Mouse (Mus musculus) adrenal gland, adult 18-20 months (tissue): ENCODE results near the gene Cpa5. TPM values are rescaled to one million over a fixed set of nuclear protein-coding genes. Genes with fewer than 3 reads are reported as not detected.

ENCODE experiments used
- DNase-seq, 2 experiments: peaks; one replicate each; pipeline ENCODE4 v3.0.0; 2021 to 2022; ENCODE audit warnings: low spot score in 2 of 2
- total RNA-seq, 2 experiments: library from RNA; stranded (reverse); gene quantifications; 1 replicate in 1 of 2; 2 replicates in 1 of 2; pipeline ENCODE4 v1.2.3; 2021

The Cpa5 gene
- total RNA-seq, 2 experiments from 2014 or later: not detected

DNA sequence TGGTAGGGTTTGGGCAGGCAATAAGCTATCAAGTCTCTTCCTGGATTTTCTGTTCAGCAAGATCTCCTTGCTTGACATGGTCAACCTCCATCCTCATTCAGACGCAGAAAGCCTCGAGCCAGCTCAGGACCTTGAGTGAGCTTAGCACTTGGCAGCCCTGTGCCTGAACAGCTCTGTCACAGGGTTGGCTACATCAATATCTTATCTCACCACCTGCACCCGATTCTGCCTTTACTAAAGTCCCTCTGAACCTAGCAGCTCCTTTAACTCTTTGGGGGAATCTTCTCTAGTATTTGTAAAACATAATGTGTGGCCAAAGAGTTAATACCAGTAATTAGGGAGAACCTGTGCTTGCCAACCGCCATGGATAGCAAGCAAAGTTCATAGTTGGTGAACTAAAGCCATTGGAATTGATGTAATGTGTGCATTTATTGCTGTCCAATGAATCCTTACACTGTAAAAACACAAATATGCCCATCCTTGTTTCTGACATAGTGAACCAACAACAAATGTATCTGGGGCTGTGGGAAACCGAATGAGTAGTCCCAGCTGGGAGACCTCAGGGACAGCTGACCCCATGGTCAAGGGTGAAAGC lies 28.0 kb downstream of the Cpa5 start, which contains the start of gene Cpa1:
Cpa1 (plus strand) TSS at position 545 of the 595 bp plus-strand sequence.
- no peak for DNase-seq

DNA sequence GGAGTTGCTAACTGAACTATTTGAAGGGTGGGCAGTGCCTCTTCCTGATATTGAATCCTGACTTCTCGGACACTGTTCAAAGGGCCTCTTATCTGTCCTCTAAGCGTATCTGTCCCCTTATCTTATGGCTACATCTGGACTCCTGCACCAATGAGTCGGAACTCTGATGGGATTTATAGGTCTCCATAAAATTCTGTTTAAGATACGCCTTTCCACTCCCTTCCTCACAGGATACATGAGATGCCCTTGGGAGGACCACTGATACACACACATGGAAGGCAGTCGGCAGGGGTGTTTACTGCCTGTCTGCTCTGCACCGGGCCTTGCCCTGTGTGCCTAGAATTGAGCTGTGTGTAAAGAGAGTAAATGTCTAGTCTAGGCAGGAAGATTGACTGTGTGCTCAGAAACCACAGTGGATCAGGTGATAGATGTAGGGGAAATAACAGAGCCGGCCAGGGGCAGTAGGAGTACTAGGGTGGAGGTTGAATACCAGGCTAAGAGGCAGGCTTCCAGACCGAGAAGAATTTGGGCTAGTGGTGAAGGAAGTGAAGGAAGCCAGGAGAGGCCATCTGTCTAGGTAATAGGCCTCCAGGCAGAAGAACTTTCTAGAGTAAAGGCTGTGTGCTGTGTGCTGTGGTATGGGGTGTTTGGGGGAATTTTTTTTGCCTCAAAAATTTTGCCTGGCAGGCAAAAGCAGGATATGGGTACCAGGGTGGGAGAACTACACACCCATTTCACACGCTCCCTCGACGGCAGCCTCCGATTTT lies 33.1 kb downstream of the Cpa5 start:
- no peak for DNase-seq

DNA sequence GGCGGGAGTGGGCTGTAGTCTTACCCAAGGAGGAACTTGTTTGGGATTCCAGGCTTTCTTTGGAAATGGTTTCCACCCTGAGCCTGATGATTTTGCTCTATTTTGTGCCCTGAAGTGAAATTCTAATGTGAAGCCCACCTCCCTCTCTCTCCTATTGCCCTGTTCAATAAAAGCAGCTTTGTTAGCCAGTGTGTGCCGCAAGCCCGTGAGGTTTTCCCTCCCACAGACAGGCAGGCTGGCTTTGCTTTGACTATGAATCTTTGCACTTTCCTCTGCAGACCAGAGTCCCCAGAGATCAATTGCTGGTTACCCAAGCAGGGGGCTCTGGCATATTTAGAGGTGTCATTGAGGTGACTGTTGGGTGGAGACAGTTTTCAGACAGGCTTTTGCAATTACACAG lies 33.7 kb downstream of the Cpa5 start:
- no peak for DNase-seq

DNA sequence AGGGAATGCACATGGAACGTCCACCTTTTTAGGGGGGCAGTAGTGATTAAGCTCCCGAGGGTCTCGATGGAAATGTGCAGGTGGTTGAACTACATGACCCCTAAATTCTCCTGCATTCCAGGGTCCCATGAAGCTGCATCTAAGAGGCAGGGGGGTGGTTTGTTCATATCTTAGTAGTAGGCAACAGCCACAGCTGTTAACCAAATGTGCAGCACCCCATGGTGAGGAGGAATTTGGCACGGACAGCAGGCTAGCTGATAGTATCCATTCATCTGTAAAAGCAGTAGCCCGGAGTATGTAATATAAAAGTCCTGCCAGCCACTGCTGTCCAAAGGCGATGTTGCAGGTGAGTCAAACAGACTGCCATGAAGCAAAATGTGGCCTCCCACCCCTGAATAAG lies 34.6 kb downstream of the Cpa5 start:
- DNase-seq: no peak

DNA sequence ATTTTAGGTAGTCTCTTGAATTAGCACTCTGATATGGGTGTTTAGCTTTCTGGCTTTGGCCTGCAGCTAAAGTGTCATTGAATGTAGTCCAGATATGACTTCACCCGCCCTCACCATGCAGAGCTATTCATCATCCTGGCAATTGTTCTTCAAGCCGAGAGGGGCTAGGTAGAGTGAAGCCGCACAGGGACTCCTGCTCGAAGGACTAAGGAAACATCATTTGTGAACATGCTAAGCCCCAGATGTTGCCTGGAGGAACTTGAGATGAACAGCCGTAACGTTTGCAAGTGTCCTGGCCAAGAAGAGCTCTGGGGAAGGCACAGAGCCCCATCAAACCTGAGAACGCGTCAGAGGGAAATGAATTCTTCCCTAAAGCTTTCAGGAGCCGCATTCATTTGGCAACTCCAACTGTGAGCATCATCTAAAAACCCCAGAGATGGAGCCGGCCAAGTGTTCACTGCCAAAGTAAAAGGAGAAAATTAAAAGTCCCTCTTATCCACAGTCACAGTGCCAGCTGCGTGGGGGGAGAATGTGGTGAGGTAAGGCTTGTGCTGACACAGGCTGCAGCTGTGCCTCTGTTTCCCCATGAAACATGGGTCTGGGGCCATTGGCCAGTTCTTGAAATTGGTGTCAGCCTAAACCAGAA lies 39.0 kb downstream of the Cpa5 start:
- peak in 1 of 2 experiments; percentile 19 for DNase-seq

DNA sequence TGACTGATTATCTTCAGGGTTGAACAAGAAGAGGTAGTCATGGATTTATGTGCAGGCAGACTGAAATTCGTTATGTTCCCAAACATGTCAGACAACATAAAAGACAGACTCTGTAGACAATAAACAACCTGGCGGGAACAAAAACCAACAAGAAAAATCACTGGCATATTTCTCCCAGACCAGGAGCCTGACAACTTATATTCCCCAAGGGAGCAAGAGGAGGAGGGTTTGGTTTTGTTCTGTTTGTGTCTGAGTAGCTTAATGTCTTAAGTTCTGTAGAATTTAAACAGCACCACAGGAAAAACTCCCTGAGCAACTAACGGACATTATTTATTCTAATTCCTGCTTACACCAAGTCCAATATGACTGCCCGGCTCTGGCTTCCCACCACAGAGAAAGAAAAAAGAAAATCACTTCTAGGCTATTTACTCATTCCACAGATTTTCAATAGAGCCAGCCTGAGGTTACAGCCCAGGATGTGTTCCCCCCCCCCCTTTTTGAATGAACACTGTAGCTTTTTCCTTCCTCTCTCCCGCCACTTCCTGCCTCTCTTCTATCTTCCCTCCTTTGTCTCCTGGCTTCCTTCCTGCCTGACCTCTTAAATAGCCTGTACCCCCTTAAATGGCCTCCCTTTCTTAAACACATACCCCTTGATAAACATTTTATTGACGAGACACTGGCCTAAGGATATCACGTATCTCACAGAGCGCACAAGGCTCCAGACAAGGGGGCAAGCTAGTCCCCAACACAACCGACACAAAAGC lies 41.8 kb downstream of the Cpa5 start:
- no peak for DNase-seq

DNA sequence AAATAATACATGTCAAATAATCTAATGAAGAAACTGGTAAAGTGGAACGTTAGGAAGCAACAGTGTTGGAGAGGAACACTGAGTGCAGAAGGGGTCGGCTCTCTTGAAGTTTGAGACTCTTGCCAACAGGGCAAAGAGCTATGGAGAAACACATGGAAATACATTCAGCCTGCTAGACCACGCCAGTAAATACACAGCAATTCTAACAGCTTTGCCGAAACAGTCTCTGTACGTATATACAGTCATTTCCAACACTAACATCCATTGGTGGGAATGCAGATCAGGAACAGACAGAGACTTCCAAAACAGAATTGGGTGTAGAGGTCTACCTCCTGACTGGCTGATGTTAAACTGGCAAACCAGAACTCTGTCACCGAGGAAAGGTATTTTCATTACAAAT lies 42.7 kb downstream of the Cpa5 start:
- no peak for DNase-seq

DNA sequence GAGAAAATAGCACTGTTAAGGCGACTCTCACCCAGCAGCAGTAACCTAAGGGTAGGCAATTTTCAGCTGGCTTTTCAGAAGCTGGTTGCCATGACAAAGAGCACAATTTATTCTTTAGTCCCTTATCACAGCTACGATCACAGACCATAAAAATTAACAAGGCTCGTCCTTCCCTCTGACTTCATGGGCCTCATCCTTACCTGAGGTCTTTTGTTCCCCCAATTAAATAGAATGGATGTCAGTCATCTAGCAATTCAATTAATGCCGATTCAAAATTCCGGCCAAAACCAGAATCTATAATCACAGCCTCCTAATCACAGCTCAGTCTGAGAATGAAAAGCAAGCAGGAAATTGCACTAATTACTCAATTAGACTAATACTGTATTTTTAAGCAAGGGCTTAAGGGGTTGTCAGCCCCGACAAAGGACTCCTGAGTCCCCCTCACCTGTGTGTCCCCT lies 43.6 kb downstream of the Cpa5 start:
- no peak for DNase-seq

DNA sequence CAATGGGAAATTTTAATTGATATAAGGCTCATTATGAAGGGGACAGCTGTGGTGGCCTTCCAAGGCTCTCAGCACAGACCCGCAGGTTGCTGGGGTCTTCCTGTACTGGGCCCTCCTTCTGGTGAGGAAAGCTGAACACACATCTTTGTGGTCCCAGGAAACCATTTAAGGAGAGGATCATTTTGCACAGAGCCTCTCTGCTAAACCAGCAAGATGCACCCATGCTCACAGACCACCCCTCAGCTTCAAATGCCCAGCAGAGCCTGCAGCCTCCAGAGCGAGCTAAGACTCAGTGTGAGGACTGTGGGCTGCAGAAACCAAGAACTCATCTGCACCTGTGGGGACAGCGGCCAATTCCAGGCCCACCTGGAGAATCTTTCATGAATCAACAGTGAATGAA lies 44.1 kb downstream of the Cpa5 start:
- no peak for DNase-seq

DNA sequence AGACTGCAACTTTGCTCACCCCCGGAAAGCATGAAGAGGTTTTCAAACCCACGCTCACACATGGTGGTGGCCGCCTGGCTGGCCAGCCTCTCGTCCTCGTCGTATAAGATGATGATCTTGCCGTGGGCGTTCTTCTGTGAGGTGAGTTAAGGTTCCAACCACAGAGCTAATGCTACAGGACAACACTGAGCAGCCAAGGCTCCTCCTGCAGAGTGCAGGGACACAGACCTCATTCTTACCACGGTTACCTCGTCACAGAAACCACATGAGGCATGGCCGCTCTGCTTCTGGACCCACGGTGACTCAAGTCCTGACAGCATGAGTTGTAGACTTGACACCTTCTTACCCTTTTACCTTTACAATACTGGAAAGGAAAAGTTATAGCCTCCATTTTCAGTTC lies 46.5 kb downstream of the Cpa5 start:
- no peak for DNase-seq

DNA sequence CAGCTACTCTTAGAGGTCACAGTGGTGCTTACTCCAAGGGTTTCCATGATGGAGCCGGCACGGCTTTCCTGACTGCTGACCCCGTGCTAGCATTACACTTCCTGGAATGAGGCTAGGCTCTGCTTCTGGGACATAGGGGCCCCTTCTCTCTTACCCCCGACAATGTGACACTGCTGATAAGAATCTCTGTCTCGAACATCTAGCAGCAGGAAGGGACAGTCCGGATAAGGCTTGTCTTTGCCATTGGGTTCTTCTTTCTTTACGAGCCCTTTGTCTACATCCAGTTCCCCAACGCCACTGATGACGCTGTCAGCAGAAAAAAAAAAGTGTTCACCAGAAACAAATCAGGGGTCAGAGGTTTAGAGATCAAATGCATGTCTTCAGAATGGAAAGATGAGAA lies 47.8 kb downstream of the Cpa5 start:
- DNase-seq: no peak

DNA sequence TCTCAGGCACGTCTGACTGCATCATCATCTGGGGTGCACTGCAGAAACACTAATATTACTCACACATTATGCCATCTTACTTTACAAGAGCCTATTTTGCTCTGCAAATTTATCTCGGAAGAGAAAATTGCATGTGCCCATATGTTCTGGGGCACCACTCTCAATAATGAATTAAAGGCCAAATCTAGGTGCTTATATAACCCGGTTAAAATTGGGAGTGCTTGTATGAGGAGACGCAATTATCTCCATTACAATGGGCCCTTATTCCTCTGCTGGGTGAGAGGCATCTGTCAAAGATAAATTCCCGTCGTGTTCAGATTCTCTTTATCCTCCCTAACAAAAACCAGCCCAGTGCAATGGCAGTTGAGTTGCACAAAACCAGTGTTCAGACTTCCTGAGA lies 54.0 kb downstream of the Cpa5 start:
- no peak for DNase-seq

DNA sequence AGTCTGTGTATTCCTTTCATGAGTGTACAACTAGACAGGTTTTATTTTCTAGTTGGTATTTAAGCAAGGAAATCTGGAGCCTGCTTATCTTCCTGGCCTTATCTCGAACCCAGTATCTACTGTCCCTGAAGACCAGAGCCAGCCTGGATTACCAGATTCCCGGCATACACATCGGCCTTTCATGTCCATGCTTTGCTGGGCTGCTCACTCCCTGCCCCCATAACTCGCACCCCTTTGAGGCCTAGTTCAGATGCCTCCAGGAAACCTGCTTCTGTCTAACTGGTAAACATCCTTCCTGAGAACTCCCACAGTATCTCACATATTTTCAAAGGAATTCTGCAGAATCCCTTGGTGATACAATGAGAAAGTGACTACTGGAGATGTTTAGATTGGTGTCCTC lies 54.5 kb downstream of the Cpa5 start:
- DNase-seq: no peak

DNA sequence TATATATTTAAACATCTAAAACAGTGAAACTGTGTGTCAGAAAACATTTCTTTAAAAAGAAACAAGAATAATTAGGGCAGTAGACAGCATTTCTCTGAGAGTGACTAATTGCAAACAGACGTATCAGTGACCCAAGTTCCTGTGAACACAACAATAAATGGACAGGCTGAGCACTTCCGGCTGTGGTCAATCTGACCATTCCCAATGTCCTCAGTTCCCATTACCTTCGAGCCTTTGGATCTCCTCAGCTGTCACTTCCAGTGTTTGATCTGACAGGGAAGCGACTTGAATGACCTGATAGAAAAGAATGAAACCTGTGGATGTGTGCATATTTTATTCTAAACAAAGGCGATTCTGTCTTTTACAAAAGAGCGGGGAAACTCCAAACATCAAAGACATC lies 55.2 kb downstream of the Cpa5 start:
- no peak for DNase-seq

DNA sequence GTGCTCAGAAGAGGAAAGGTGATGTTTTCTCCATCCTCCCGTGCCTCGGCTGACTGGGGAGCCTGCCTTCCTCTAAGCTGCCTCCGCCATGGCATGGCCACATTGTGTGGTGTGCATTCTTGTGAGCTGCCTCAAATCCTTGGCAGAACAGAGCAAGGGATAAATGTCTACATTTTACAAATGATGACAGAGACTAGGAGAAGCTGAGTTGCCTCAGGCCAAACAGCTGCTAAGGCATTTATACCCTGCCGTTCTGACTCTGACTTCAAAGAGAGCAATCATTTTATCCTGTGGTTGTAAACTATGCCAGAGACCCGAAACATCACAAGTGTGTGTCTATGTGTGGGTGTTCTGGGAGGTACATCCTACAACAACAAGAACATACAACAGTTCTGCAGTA lies 56.8 kb downstream of the Cpa5 start:
- no peak for DNase-seq

DNA sequence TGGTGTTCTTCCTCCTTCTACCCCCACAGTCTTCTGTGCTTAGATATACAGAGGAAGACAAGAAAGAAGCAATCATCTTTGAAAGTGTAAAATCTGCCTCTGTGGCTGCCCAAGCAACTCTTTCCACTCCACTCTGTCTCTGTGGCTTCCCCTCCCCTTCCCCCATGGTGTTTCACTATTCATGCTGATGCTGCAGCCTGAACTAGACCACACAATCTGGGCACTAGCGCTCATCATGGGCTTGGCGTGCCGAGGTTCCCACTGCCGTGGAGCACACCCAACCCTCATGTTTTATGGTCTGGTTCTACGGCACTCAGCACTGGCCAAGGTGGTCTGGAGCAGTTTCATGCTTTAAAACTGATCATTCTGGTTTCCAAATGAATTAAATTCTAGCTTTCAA lies 60.9 kb downstream of the Cpa5 start:
- no peak for DNase-seq

DNA sequence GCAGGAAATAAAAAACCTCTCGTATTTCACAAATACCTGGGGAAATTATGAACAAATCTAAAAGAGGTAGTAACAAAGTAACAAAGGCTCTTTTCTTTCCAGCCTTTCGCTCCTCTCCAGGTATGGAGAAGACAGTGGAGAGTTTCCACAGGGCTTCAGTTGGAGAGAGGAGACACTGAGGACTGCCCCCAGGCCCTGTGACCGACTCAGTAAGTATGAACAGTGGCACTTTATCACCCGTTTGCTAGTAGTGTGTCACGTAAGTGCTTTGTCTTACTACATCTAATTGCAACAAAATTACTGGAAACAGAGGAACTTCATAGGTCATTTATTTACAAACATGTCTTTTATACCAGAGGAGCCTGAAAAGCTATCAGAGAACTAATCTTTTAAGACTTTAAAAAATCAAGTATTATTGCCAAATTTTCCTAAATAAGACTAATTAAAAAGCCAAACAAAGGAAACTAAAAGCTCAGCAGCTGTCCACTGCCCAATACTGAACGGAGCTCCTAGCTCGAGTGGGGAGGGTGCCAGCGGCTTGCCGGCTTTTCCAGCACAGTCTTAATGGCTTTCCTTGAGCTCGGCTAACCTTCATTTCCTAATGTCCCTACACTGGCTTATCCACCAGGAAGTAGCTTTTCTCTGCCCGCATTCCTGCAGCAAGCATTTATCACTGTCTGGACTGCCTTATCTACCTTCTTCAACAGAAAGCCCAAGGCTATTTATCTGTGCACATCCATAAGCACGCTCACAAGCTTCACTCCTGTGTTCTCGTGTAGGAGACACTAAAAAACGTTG lies 63.2 kb downstream of the Cpa5 start:
- DNase-seq: peak in 1 of 2 experiments; percentile 26

DNA sequence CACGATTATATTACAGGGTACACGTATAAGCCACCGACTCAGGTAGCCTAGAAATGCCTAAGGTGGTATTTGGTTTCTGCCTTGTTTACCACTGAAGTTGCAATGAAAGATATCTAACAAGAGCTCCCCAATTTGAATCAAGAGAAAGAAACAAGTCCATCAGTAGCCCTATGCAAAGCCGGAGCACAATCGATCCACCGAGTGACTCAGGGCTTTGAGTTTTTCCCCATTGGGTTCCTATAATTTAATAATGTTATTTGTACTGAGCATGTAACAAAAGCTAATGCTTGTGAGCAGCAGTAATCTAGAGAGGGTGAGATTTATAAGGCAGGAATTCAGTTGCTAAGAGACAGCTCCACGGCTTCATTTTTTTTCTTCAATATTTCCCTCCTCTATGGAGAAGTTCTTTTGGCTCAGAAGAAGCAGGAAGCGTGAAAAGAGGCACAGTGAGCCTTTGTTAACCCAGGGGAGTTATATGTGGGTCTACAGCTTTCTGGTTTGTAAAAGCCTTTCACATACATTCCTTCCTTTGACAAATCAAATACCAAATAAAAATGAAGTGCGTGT lies 64.0 kb downstream of the Cpa5 start:
- no peak for DNase-seq

DNA sequence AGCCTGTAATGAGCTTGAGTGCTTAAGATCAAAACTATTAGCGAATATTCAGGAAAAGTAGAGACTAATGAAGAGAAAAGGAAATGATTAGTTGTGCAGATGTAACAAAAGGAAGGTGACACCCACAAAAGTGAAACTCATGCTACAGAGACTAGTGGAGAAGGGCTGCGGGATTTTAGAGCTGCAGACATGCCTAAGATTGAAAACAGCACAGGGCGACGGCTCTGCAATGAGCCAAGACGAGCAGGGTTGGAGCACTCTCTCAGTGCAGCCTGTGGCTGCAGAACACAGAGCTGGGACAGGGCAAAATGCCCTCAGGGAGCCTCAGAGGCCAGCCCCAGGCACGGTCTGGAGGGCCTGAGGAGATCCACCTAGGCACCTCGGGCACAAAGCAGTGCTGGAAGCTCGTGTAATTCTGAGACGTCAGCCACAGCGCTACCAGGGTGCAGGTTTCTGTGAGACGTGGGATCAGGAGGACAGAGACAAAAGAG lies 64.5 kb downstream of the Cpa5 start:
- peak in 1 of 2 experiments; percentile 32 for DNase-seq

DNA sequence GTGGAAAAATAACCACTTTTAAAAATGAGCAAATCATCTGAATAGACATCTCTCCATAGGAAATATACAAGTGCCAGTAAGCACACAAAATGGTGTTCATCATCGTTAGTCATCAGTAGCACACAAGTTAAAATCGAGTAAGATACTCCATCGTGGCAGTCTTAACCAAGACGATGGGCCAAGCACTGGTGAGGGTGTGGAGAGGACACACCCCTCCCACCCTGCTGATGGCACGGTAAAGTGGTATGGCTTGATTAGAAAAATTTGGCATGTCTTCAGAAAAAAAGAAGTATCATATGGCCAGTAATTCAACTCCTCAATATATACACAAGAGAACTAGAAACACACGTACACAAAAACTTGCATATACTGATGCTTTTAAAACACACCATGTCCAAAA lies 65.7 kb downstream of the Cpa5 start:
- no peak for DNase-seq
